Mouse (Mus musculus): ENCODE measurements around the gene Pparg.

Pparg gene

GRCm38 (mm10) chr6:115464661-115465060 lies 103.9 kb downstream of the Pparg start:
- no peak for DNase-seq (ENCODE audit: low spot score)

GRCm38 (mm10) chr6:115465463-115465862 lies 104.7 kb downstream of the Pparg start:
- DNase-seq (ENCODE audit: low spot score): no peak

- no peak for DNase-seq (ENCODE audit: low spot score)
These were observed 105.1 kb downstream of the Pparg start for GRCm38 (mm10) chr6:115465876-115466275.

GRCm38 (mm10) chr6:115466601-115467000 lies 105.8 kb downstream of the Pparg start:
- DNase-seq (ENCODE audit: low spot score): no peak

GRCm38 (mm10) chr6:115469666-115470581 lies 109.2 kb downstream of the Pparg start:
- DNase-seq (ENCODE audit: low spot score): no peak

GRCm38 (mm10) chr6:115471956-115472355 lies 111.2 kb downstream of the Pparg start:
- DNase-seq (ENCODE audit: low spot score): no peak

- DNase-seq (ENCODE audit: low spot score): no peak
These were observed 116.4 kb downstream of the Pparg start for GRCm38 (mm10) chr6:115477081-115477695.

- DNase-seq (ENCODE audit: low spot score): no peak
These were observed 119.2 kb downstream of the Pparg start for GRCm38 (mm10) chr6:115479963-115480321.

- DNase-seq (ENCODE audit: low spot score): no peak
These were observed 119.7 kb downstream of the Pparg start for GRCm38 (mm10) chr6:115480322-115481017.

GRCm38 (mm10) chr6:115481018-115481354 lies 120.2 kb downstream of the Pparg start:
- DNase-seq (ENCODE audit: low spot score): no peak

GRCm38 (mm10) chr6:115481603-115482002 lies 120.9 kb downstream of the Pparg start:
- no peak for DNase-seq (ENCODE audit: low spot score)

GRCm38 (mm10) chr6:115485635-115486034 lies 124.9 kb downstream of the Pparg start:
- no peak for DNase-seq (ENCODE audit: low spot score)

- DNase-seq (ENCODE audit: low spot score): no peak
These were observed 129.1 kb downstream of the Pparg start for GRCm38 (mm10) chr6:115489831-115490230.

- DNase-seq (ENCODE audit: low spot score): peak; percentile 30
These were observed 132.3 kb downstream of the Pparg start for GRCm38 (mm10) chr6:115492952-115493613.

- DNase-seq (ENCODE audit: low spot score): no peak
These were observed 133.1 kb downstream of the Pparg start for GRCm38 (mm10) chr6:115493824-115494223.

- DNase-seq (ENCODE audit: low spot score): no peak
These were observed 138.8 kb downstream of the Pparg start for GRCm38 (mm10) chr6:115499540-115499939.

GRCm38 (mm10) chr6:115500234-115500633 lies 139.5 kb downstream of the Pparg start:
- no peak for DNase-seq (ENCODE audit: low spot score)

- no peak for DNase-seq (ENCODE audit: low spot score)
These were observed 140.4 kb downstream of the Pparg start for GRCm38 (mm10) chr6:115501131-115501530.

GRCm38 (mm10) chr6:115503038-115503437 lies 142.3 kb downstream of the Pparg start:
- DNase-seq (ENCODE audit: low spot score): no peak

- DNase-seq (ENCODE audit: low spot score): no peak
These were observed 142.9 kb downstream of the Pparg start for GRCm38 (mm10) chr6:115503549-115504159.

GRCm38 (mm10) chr6:115504160-115504558 lies 143.4 kb downstream of the Pparg start:
- DNase-seq (ENCODE audit: low spot score): no peak

GRCm38 (mm10) chr6:115504915-115505314 lies 144.2 kb downstream of the Pparg start:
- DNase-seq (ENCODE audit: low spot score): no peak
